Mouse (Mus musculus): ENCODE measurements around the gene Rusc1. TPM values are rescaled to one million over a fixed set of nuclear protein-coding genes. Genes with fewer than 3 reads are reported as not detected.

Gene Rusc1
- polyA plus RNA-seq, 1 experiment = 45.2 TPM

- no peak overlapping the region for H3K4me3 ChIP-seq (ENCODE audit: low read depth, low read length)
- 38% methylated on average over 3 of the region's 3 CpGs for WGBS
- no peak for TF ChIP-seq POLR2A (IDR thresholded peaks at IDR 0.05; ENCODE audit: low read depth, low read length)
- TF ChIP-seq CTCF (IDR thresholded peaks at IDR 0.05; ENCODE audit: extremely low read depth, insufficient read length, insufficient replicate concordance, low read depth, low read length) = no peak
- H3K27me3 ChIP-seq (ENCODE audit: control insufficient read depth, insufficient read depth, low read length) = no peaks in the 10 kb centered on the region
- no peaks in the 10 kb centered on the region for H3K4me1 ChIP-seq (ENCODE audit: control insufficient read depth, insufficient read depth, insufficient read length, low read length)
- no peak overlapping the region for H3K27ac ChIP-seq (ENCODE audit: insufficient read depth, low read depth, low read length)
- H3K36me3 ChIP-seq (ENCODE audit: control insufficient read depth, insufficient read depth, low read length) = no peaks in the 10 kb centered on the region
Observed at GRCm38 (mm10) chr3:89107545-89107944, 14.4 kb upstream of the Rusc1 start.

- no peak overlapping the region for H3K4me3 ChIP-seq (ENCODE audit: low read depth, low read length)
- H3K27me3 ChIP-seq (ENCODE audit: control insufficient read depth, insufficient read depth, low read length) = no peaks in the 10 kb centered on the region
- no peaks in the 10 kb centered on the region for H3K4me1 ChIP-seq (ENCODE audit: control insufficient read depth, insufficient read depth, insufficient read length, low read length)
- H3K36me3 ChIP-seq (ENCODE audit: control insufficient read depth, insufficient read depth, low read length) = no peaks in the 10 kb centered on the region
- TF ChIP-seq CTCF (IDR thresholded peaks at IDR 0.05; ENCODE audit: extremely low read depth, insufficient read length, insufficient replicate concordance, low read depth, low read length) = no peak
- H3K27ac ChIP-seq (ENCODE audit: insufficient read depth, low read depth, low read length) = no peak overlapping the region
Observed at GRCm38 (mm10) chr3:89106881-89107280, 13.8 kb upstream of the Rusc1 start.

DNA sequence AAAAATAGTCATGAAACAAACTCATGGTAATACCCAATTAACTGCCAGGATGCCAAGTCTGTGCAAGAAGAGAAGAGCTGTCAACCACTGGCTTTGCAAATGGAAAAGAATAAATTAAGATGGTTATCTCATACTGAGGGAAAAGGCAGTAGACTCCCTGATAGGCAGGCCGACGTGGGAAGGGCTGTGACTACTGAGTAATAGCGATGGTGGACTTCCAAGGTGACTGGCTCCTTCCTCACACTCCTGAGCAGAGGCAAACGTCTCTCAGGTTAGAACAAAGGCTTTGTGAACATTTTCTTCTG is 10.1 kb upstream of the Rusc1 start:
- H3K27ac ChIP-seq (ENCODE audit: insufficient read depth, low read depth, low read length) = no peak overlapping the region
- TF ChIP-seq CTCF (IDR thresholded peaks at IDR 0.05; ENCODE audit: extremely low read depth, insufficient read length, insufficient replicate concordance, low read depth, low read length) (no peak), POLR2A (IDR thresholded peaks at IDR 0.05; ENCODE audit: low read depth, low read length) (no peak)

GRCm38 (mm10) chr3:89102495-89103290 is 9.6 kb upstream of the Rusc1 start:
- peaks cover 3% of the 10 kb centered on the region; the same call in 1 of the 2 replicates for H3K4me1 ChIP-seq (ENCODE audit: control insufficient read depth, insufficient read depth, insufficient read length, low read length)
- H3K36me3 ChIP-seq (ENCODE audit: control insufficient read depth, insufficient read depth, low read length) = peaks cover 16% of the 10 kb centered on the region
- peak overlapping the region; percentile 51 for H3K27ac ChIP-seq (ENCODE audit: insufficient read depth, low read depth, low read length)
- TF ChIP-seq CTCF (IDR thresholded peaks at IDR 0.05; ENCODE audit: extremely low read depth, insufficient read length, insufficient replicate concordance, low read depth, low read length) = no peak
- no peak for TF ChIP-seq POLR2A (IDR thresholded peaks at IDR 0.05; ENCODE audit: low read depth, low read length)
- WGBS = 53% methylated on average over 12 of the region's 12 CpGs
- H3K27me3 ChIP-seq (ENCODE audit: control insufficient read depth, insufficient read depth, low read length) = no peaks in the 10 kb centered on the region
- H3K4me3 ChIP-seq (ENCODE audit: low read depth, low read length) = no peak overlapping the region

More for the DNA sequence above, 10.1 kb upstream of the Rusc1 start:
- H3K4me3 ChIP-seq (ENCODE audit: low read depth, low read length) = no peak overlapping the region
- H3K36me3 ChIP-seq (ENCODE audit: control insufficient read depth, insufficient read depth, low read length) = peaks cover 12% of the 10 kb centered on the region
- H3K4me1 ChIP-seq (ENCODE audit: control insufficient read depth, insufficient read depth, insufficient read length, low read length) = peaks cover 3% of the 10 kb centered on the region; the same call in 1 of the 2 replicates
- no peaks in the 10 kb centered on the region for H3K27me3 ChIP-seq (ENCODE audit: control insufficient read depth, insufficient read depth, low read length)
- WGBS = 52% methylated on average over 4 of the region's 4 CpGs

DNA sequence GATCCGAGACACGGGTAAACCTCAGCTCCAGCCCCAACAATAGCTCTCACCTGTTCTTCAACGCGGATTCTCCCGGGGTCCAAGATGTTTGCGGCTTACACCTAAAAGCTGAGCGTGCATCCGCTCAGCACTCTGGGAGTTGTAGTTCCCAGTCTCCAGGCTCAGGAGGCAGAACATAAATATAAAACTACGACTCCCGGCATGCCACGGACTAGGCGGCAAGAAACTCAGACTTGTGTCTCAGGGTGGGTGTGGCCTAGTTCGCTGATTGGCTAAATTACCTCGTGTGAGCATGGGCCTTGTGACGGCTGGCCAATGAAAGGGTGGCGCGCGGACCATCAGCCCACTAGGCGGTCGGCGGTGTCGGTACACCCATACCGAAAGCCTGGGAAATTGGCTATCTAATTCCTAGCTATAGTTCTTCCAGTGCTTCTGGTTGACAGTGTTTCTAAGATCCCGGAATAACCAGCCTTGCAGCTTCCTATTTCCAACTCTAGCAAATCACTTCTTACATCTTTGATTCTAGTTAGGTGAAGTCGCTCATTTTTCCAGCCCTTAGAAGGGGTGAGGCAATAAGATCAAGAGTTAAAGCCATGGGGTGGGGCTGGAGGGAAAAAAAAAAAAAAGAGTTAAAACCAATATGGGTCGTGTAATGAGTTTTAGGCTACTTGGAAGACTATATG is 8.8 kb upstream of the Rusc1 start, which contains the start of gene Fdps:
Gene Fdps, minus strand, starts transcription at position 148 of the 683 bp plus-strand sequence.
- no peak for TF ChIP-seq CTCF (IDR thresholded peaks at IDR 0.05; ENCODE audit: extremely low read depth, insufficient read length, insufficient replicate concordance, low read depth, low read length)
- peak; percentile 17 for TF ChIP-seq POLR2A (IDR thresholded peaks at IDR 0.05; ENCODE audit: low read depth, low read length)
- Histone ChIP-seq H3K4me3 (ENCODE audit: low read depth, low read length) (peak within 1 kb of the TSS; percentile 69), H3K27ac (ENCODE audit: insufficient read depth, low read depth, low read length) (peak within 1 kb of the TSS; percentile 51), H3K4me1 (ENCODE audit: control insufficient read depth, insufficient read depth, insufficient read length, low read length) (peaks cover 3% of the 10 kb centered on the region; the same call in 1 of the 2 replicates), H3K36me3 (ENCODE audit: control insufficient read depth, insufficient read depth, low read length) (peaks cover 22% of the 10 kb centered on the region), H3K27me3 (ENCODE audit: control insufficient read depth, insufficient read depth, low read length) (no peaks in the 10 kb centered on the region)
- whole genome bisulfite sequencing = under 1% methylated on average over 26 of the region's 26 CpGs

- Histone ChIP-seq H3K4me1 (ENCODE audit: control insufficient read depth, insufficient read depth, insufficient read length, low read length) (peaks cover 3% of the 10 kb centered on the region; the same call in 1 of the 2 replicates), H3K27me3 (ENCODE audit: control insufficient read depth, insufficient read depth, low read length) (no peaks in the 10 kb centered on the region), H3K4me3 (ENCODE audit: low read depth, low read length) (peak overlapping the region; percentile 69), H3K27ac (ENCODE audit: insufficient read depth, low read depth, low read length) (peak overlapping the region; percentile 29), H3K36me3 (ENCODE audit: control insufficient read depth, insufficient read depth, low read length) (peaks cover 23% of the 10 kb centered on the region)
- no peak for TF ChIP-seq CTCF (IDR thresholded peaks at IDR 0.05; ENCODE audit: extremely low read depth, insufficient read length, insufficient replicate concordance, low read depth, low read length)
- no peak for TF ChIP-seq POLR2A (IDR thresholded peaks at IDR 0.05; ENCODE audit: low read depth, low read length)
- under 1% methylated on average over 19 of the region's 19 CpGs for WGBS
Observed at GRCm38 (mm10) chr3:89101459-89101811, 8.3 kb upstream of the Rusc1 start.

DNA sequence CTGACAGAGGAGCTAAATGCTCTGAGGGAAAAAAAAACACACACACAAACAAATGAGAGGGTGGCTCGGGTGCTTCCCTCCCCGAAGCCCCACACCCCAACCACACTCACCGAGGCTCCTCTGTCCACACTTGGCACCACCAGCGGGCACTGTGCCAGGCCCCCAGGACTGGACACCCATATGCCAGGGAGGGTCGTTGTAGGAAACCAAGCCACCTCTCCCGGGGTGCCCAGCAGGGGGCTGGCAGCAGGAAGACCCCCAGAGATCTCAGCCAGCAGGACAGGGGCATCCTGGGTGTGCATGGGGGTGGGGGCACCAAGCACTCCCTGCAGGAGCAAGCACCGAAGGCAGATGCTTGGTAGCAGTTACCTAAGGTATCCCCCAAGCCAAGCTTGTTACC is 7.7 kb upstream of the Rusc1 start, which contains the start of gene Gm43738:
Gene Gm43738, minus strand, starts transcription at position 289 of the 400 bp plus-strand sequence.
- peak within 1 kb of the TSS; percentile 29 for H3K27ac ChIP-seq (ENCODE audit: insufficient read depth, low read depth, low read length)
- no peaks in the 10 kb centered on the region for H3K27me3 ChIP-seq (ENCODE audit: control insufficient read depth, insufficient read depth, low read length)
- TF ChIP-seq POLR2A (IDR thresholded peaks at IDR 0.05; ENCODE audit: low read depth, low read length) (no peak), CTCF (IDR thresholded peaks at IDR 0.05; ENCODE audit: extremely low read depth, insufficient read length, insufficient replicate concordance, low read depth, low read length) (no peak)
- H3K4me1 ChIP-seq (ENCODE audit: control insufficient read depth, insufficient read depth, insufficient read length, low read length) = peaks cover 3% of the 10 kb centered on the region; the same call in 1 of the 2 replicates
- peaks cover 26% of the 10 kb centered on the region for H3K36me3 ChIP-seq (ENCODE audit: control insufficient read depth, insufficient read depth, low read length)
- H3K4me3 ChIP-seq (ENCODE audit: low read depth, low read length) = peak within 1 kb of the TSS; percentile 69
- WGBS = 15% methylated on average over 7 of the region's 7 CpGs
